Mouse (Mus musculus): Measurements from ENCODE around the gene Fabp3.
A peak's percentile ranks its signal among the peaks of the same experiment; 100 is the strongest.

Fabp3 gene

GRCm38 (mm10) chr4:130325446-130325845, 17.1 kb downstream of the Fabp3 start:
- DNase-seq (ENCODE audit: low spot score): no peak

- DNase-seq (ENCODE audit: low spot score): peak; percentile 11
Measured at GRCm38 (mm10) chr4:130327366-130327765, 19.0 kb downstream of the Fabp3 start.

GRCm38 (mm10) chr4:130335867-130336266, 27.5 kb downstream of the Fabp3 start:
- no peak for DNase-seq (ENCODE audit: low spot score)

GRCm38 (mm10) chr4:130341691-130342090, 33.3 kb downstream of the Fabp3 start:
- peak; percentile 86 for DNase-seq (ENCODE audit: low spot score)

- DNase-seq (ENCODE audit: low spot score): no peak
Measured at GRCm38 (mm10) chr4:130349666-130350065, 41.3 kb downstream of the Fabp3 start.

- DNase-seq (ENCODE audit: low spot score): no peak
Measured at GRCm38 (mm10) chr4:130350690-130351422, 42.5 kb downstream of the Fabp3 start.

GRCm38 (mm10) chr4:130352588-130352987, 44.2 kb downstream of the Fabp3 start:
- no peak for DNase-seq (ENCODE audit: low spot score)

- no peak for DNase-seq (ENCODE audit: low spot score)
Measured at GRCm38 (mm10) chr4:130357946-130358345, 49.6 kb downstream of the Fabp3 start.

- DNase-seq (ENCODE audit: low spot score): peak; percentile 100
Measured at GRCm38 (mm10) chr4:130359486-130360237, 51.3 kb downstream of the Fabp3 start, which contains the start of the genes Zcchc17 and Snrnp40. Gene Zcchc17, minus strand, starts transcription at chr4:130359943. Gene Snrnp40, plus strand, starts transcription at chr4:130360132.

- no peak for DNase-seq (ENCODE audit: low spot score)
Measured at GRCm38 (mm10) chr4:130360238-130360590, 51.8 kb downstream of the Fabp3 start.

Measured in retina, embryonic 14.5 days (tissue).